Mouse (Mus musculus) midbrain, embryonic 11.5 days (tissue): ENCODE measurements around the gene Resp18. TPM values are rescaled to one million over a fixed set of nuclear protein-coding genes. Genes with fewer than 3 reads are reported as not detected.
A peak's percentile ranks its signal among the peaks of the same experiment; 100 is the strongest.

ENCODE experiments used
- ATAC-seq: fragments of 200-750 bp; cut with Nextera tagmentation; 2 replicates; pipeline ENCODE4 v1.8.0; 2017; ENCODE audit warnings: moderate TSS enrichment, moderate library complexity; ENCODE audit not compliant: low FRiP score
- DNase-seq: peaks from one replicate; pipeline ENCODE4 v3.0.0; 2015; ENCODE audit warnings: low spot score; ENCODE audit errors: missing footprints
- H3K27ac ChIP-seq: fragments of 300-500 bp; sonication (generic); 2 replicates; pipeline ENCODE4 v1.5.1; 2014; ENCODE audit warnings: low read depth, low read length
- H3K27me3 ChIP-seq: fragments of 300-500 bp; sonication (generic); 2 replicates; pipeline ENCODE4 v1.6.1; 2014; ENCODE audit warnings: mild to moderate bottlenecking, low read length, moderate library complexity, mixed read lengths; ENCODE audit not compliant: control insufficient read depth, insufficient read depth
- H3K36me3 ChIP-seq: fragments of 300-500 bp; sonication (generic); 2 replicates; pipeline ENCODE4 v1.6.1; 2014; ENCODE audit warnings: mild to moderate bottlenecking, low read length, moderate library complexity, mixed read lengths; ENCODE audit not compliant: control insufficient read depth, insufficient read depth
- H3K4me1 ChIP-seq: fragments of 300-500 bp; sonication (generic); 2 replicates; pipeline ENCODE4 v1.6.1; 2014; ENCODE audit warnings: low read length; ENCODE audit not compliant: control insufficient read depth, insufficient read depth
- H3K4me2 ChIP-seq: fragments of 300-500 bp; sonication (generic); 2 replicates; pipeline ENCODE4 v1.6.1; 2014; ENCODE audit warnings: mild to moderate bottlenecking, moderate library complexity
- H3K4me3 ChIP-seq: fragments of 300-500 bp; sonication (generic); 2 replicates; pipeline ENCODE4 v1.5.1; 2014; ENCODE audit warnings: low read depth, low read length
- H3K9ac ChIP-seq: fragments of 300-500 bp; sonication (generic); 2 replicates; pipeline ENCODE4 v1.6.1; 2014; ENCODE audit warnings: low read length
- H3K9me3 ChIP-seq: fragments of 300-500 bp; sonication (generic); 2 replicates; pipeline ENCODE4 v1.6.1; 2016; ENCODE audit warnings: low read length; ENCODE audit not compliant: control insufficient read depth
- WGBS: fragments of 180-500 bp; shearing (Covaris S2); extraction: QIAGEN DNeasy Blood & Tissue Kit; methylation state at CpG from one replicate; pipeline ENCODE4 v1.1.7; 2014; 5-methylcytosine and 5-hydroxymethylcytosine counted together
- polyA plus RNA-seq: library from polyadenylated mRNA; unstranded; fragments of >200 nt; fragmentation: Nextera tagmentation; extraction: Ambion mirVana; gene quantifications from 2 replicates; pipeline ENCODE4 v1.2.1, GENCODE M21; 2014

The Resp18 gene
- polyA plus RNA-seq, 1 experiment from 2014 or later = 28.5 TPM

GRCm38 (mm10) chr1:75289376-75289775, 11.2 kb upstream of the Resp18 start:
- Histone ChIP-seq H3K9ac (no peak overlapping the region), H3K4me2 (peak overlapping the region; percentile 15; the same call in 1 of the 2 replicates), H3K36me3 (no peaks in the 10 kb centered on the region), H3K4me3 (no peak overlapping the region), H3K27me3 (no peaks in the 10 kb centered on the region), H3K4me1 (peaks cover 14% of the 10 kb centered on the region), H3K27ac (peak overlapping the region; percentile 25), H3K9me3 (no peaks in the 10 kb centered on the region)
- peak; percentile 96 for ATAC-seq
- peak; percentile 91 for DNase-seq
- 5% methylated on average over 7 of the region's 7 CpGs for WGBS

DNA sequence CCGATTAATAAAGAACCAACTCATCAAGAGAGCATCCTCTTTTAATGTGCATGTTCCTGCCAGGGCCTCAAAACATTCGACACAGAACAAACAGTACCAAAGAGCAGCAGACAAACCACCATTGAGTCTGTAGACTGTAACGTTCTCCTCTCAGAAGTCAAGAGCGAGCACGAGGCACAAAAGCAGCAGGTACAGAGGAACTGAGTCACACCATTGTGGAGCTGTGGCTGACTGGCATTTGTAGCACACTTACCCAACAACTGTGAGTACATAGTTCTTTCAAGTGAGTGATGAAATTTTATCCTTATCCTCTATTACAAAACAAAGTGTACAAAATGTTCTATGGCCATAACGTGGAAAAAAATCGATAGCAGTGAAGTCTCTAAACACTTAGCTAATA, 6.7 kb upstream of the Resp18 start:
- H3K27me3 ChIP-seq = no peaks in the 10 kb centered on the region
- no peak for ATAC-seq
- no peak overlapping the region for H3K4me3 ChIP-seq
- 86% methylated on average over 7 of the region's 7 CpGs for WGBS
- no peak overlapping the region for H3K4me2 ChIP-seq
- peaks cover 12% of the 10 kb centered on the region for H3K4me1 ChIP-seq
- no peaks in the 10 kb centered on the region for H3K36me3 ChIP-seq
- no peaks in the 10 kb centered on the region for H3K9me3 ChIP-seq
- no peak overlapping the region for H3K27ac ChIP-seq
- no peak overlapping the region for H3K9ac ChIP-seq
- no peak for DNase-seq

GRCm38 (mm10) chr1:75283017-75283416, 4.8 kb upstream of the Resp18 start:
- 78% methylated on average over 5 of the region's 5 CpGs for WGBS
- H3K9me3 ChIP-seq = no peaks in the 10 kb centered on the region
- H3K4me3 ChIP-seq = no peak overlapping the region
- no peaks in the 10 kb centered on the region for H3K4me1 ChIP-seq
- no peak overlapping the region for H3K9ac ChIP-seq
- peaks cover 4% of the 10 kb centered on the region for H3K27me3 ChIP-seq
- no peak overlapping the region for H3K27ac ChIP-seq
- ATAC-seq (no peak), DNase-seq (no peak)
- H3K4me2 ChIP-seq = no peak overlapping the region
- no peaks in the 10 kb centered on the region for H3K36me3 ChIP-seq

DNA sequence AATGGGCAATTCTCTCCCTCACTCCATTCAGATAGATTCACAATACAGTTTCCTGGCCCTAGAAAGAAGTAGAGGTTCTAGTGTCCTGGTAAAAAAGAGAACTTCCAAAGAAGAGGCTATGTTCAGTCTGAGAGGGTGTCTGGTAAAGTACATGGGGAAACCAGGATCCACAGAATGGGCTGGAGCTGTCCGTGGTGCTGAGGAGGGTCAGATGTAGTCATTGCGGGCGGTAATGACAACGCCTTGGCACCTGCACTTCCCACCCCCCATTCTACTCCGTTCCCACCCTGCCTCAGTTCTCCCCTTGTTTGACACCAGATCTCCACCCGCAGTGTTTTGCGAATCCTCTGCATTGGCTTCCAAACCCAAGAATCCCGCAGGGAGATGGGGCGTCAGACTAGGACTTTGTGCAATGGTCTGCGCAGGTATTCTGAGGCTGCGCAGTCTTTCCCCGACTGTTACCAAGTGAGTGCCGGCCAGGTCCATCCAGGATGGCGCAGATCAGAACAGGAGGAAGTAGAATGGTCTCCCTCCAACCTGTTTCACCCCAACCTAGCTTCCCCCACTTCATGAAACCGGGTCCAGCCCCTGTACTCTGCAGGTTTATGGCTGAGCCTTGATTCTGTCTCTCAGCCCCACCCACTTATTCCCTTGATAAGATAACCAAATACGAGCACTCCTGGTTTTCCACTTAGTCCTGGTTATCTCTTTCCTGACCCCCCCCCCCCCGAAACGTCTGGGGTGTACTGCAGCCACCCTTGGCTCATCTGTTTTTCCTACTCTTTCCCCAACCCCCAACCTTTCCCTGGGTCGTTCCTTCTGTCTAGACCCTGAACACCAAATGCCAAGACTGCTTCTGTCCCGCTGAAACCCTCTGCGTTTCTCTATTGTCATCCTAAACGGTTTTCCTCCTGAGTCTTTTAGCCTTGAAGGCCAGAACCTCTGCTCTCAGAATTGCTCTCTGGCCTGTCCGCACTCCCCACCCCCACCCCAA, 723 bp downstream of the Resp18 start:
- H3K9me3 ChIP-seq = no peaks in the 10 kb centered on the region
- H3K27ac ChIP-seq = no peak overlapping the region
- peak; percentile 93 for DNase-seq
- H3K36me3 ChIP-seq = no peaks in the 10 kb centered on the region
- peak overlapping the region; percentile 18; the same call in 1 of the 2 replicates for H3K9ac ChIP-seq
- ATAC-seq = no peak; the same call in 1 of the 2 replicates
- no peaks in the 10 kb centered on the region for H3K4me1 ChIP-seq
- peak overlapping the region; percentile 37 for H3K4me2 ChIP-seq
- H3K27me3 ChIP-seq = peaks cover 12% of the 10 kb centered on the region
- WGBS = 4% methylated on average over 23 of the region's 23 CpGs
- H3K4me3 ChIP-seq = peak overlapping the region; percentile 24

DNA sequence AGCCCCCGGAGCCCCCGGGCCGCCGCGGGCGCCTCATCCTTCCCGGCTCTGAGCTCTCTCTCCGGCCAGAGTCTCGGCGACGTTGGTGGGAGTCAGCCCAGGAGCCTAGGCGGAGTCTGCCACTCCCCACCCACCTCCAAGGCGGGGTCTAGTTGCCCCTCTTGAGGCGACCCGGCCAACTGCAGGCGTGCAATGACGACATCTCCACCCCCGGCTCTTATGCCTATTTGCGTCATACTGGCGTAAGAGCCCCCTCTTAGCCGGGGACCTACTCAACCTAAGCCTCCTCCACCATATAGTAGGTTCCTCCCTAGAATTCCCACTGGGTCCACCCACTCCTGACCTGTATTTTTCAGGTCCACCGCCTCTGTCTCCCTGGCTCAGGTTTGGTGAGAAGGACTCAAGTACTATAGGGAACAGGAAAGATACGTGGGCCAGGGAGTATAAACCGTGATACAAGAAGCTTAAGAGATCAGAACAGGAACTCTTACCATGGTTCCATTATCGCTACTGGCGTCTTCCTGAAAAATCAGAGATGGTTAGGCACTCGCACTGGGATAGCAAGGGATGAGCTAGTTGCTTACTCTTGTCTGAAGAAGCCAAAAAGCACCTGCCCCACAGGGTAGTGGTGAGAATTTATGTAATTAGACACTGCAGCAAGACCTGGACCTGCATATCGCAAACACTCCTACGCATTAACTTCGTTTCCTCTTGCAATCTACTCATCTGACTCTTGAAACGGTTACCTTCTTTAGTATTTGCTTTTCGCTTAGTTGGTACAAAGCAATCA, 13.9 kb downstream of the Resp18 start, which contains the start of gene Ptprn:
Ptprn (minus strand) TSS at position 412 of the 790 bp plus-strand sequence.
- H3K9me3 ChIP-seq = no peaks in the 10 kb centered on the region
- peak; percentile 63 for ATAC-seq
- no peaks in the 10 kb centered on the region for H3K36me3 ChIP-seq
- peak; percentile 87 for DNase-seq
- H3K4me3 ChIP-seq = peak within 1 kb of the TSS; percentile 42
- 13% methylated on average over 32 of the region's 32 CpGs for WGBS
- peaks cover 26% of the 10 kb centered on the region for H3K27me3 ChIP-seq
- peak within 1 kb of the TSS; percentile 67 for H3K4me2 ChIP-seq
- H3K27ac ChIP-seq = no peak within 1 kb of the TSS
- H3K9ac ChIP-seq = peak within 1 kb of the TSS; percentile 52
- no peaks in the 10 kb centered on the region for H3K4me1 ChIP-seq

- peak overlapping the region; percentile 52 for H3K9ac ChIP-seq
- 1% methylated on average over 40 of the region's 40 CpGs for WGBS
Measured at GRCm38 (mm10) chr1:75262969-75263951, 15.0 kb downstream of the Resp18 start.

GRCm38 (mm10) chr1:75261278-75261677, 16.9 kb downstream of the Resp18 start:
- Histone ChIP-seq H3K4me3 (no peak overlapping the region), H3K9me3 (no peaks in the 10 kb centered on the region), H3K4me1 (no peaks in the 10 kb centered on the region), H3K9ac (no peak overlapping the region), H3K27ac (no peak overlapping the region), H3K27me3 (peaks cover 26% of the 10 kb centered on the region), H3K4me2 (no peak overlapping the region), H3K36me3 (no peaks in the 10 kb centered on the region)
- no peak for DNase-seq
- ATAC-seq = no peak

More at GRCm38 (mm10) chr1:75262969-75263951, 15.0 kb downstream of the Resp18 start:
- H3K9me3 ChIP-seq = no peaks in the 10 kb centered on the region
- H3K4me1 ChIP-seq = no peaks in the 10 kb centered on the region
- H3K27me3 ChIP-seq = peaks cover 26% of the 10 kb centered on the region
- peak overlapping the region; percentile 67 for H3K4me2 ChIP-seq
- peak overlapping the region; percentile 42 for H3K4me3 ChIP-seq
- peak; percentile 59 for ATAC-seq
- DNase-seq = peak; percentile 93
- no peaks in the 10 kb centered on the region for H3K36me3 ChIP-seq
- H3K27ac ChIP-seq = no peak overlapping the region

DNA sequence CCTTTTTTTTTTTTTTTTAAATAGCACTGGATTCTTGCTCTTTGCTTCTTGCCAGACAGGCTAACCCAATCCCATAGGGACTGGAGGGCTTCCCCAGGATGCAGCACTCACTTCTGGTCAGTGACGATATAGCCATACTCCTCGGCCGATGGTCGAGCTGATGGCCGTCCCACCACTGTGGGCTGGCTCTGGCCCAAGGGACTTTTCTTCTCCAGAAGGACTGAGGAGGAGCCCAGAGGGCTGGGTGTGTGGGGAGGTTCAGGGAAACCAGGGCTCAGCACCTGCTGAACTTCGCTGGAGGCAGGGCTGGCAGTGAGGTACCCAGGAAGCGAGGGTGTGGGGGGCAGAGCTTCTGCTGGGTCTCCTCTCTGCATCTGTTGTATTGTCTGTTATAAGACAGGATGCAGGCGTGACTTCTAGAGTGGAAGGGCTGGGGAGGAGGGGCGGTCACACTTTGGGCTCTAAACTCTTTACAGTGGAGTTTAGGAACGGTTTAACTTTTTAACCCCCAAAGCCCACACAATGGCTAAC, 22.6 kb downstream of the Resp18 start:
- DNase-seq (peak; percentile 4), ATAC-seq (no peak)
- Histone ChIP-seq H3K27ac (no peak overlapping the region), H3K27me3 (no peaks in the 10 kb centered on the region; the same call in 1 of the 2 replicates), H3K4me1 (no peaks in the 10 kb centered on the region), H3K9ac (no peak overlapping the region), H3K4me3 (no peak overlapping the region), H3K36me3 (no peaks in the 10 kb centered on the region), H3K4me2 (no peak overlapping the region), H3K9me3 (no peaks in the 10 kb centered on the region)
- 75% methylated on average over 10 of the region's 10 CpGs for WGBS
